Mouse (Mus musculus) limb, embryonic 14.5 days (tissue): ENCODE results near the gene Psmd11. TPM values are rescaled to one million over a fixed set of nuclear protein-coding genes. Genes with fewer than 3 reads are reported as not detected.
"Not testable (repeated sequence)": the region's sequence is repeated elsewhere in the genome, so short reads cannot be mapped to it uniquely, and the experiment has no call there.

Experiments
- ATAC-seq: fragments of 200-750 bp; cut with Nextera tagmentation; 2 replicates; pipeline ENCODE4 v1.8.0; 2017; ENCODE audit warnings: low read depth, moderate number of reproducible peaks, moderate TSS enrichment; ENCODE audit not compliant: low FRiP score
- DNase-seq: peaks from one replicate; pipeline ENCODE4 v3.0.0-alpha.2; 2015; ENCODE audit warnings: low spot score
- H3K27ac ChIP-seq: fragments of 300-500 bp; sonication (generic); replicated peaks from 2 replicates; pipeline ENCODE4 v1.5.1; 2014; ENCODE audit warnings: low read depth, mild to moderate bottlenecking, low read length, moderate library complexity, mixed read lengths
- H3K27me3 ChIP-seq: fragments of 300-500 bp; sonication (generic); 2 replicates; pipeline ENCODE4 v1.6.1; 2014; ENCODE audit warnings: low read length, mixed read lengths; ENCODE audit not compliant: control insufficient read depth, insufficient read depth
- H3K36me3 ChIP-seq: fragments of 300-500 bp; sonication (generic); 2 replicates; pipeline ENCODE4 v1.6.1; 2014; ENCODE audit warnings: mild to moderate bottlenecking, low read length, moderate library complexity, mixed read lengths; ENCODE audit not compliant: control insufficient read depth, insufficient read depth
- H3K4me1 ChIP-seq: fragments of 300-500 bp; sonication (generic); 2 replicates; pipeline ENCODE4 v1.6.1; 2014; ENCODE audit warnings: antibody characterized with exemption, low read length, mixed read lengths; ENCODE audit not compliant: control insufficient read depth, insufficient read depth
- H3K4me2 ChIP-seq: fragments of 300-500 bp; sonication (generic); replicated peaks from 2 replicates; pipeline ENCODE4 v1.6.1; 2014; ENCODE audit warnings: low read depth, mild to moderate bottlenecking, low read length, moderate library complexity; ENCODE audit not compliant: severe bottlenecking
- H3K4me3 ChIP-seq: fragments of 300-500 bp; sonication (generic); replicated peaks from 2 replicates; pipeline ENCODE4 v1.5.1; 2014; ENCODE audit warnings: low read length
- H3K9ac ChIP-seq: fragments of 300-500 bp; sonication (generic); 2 replicates; pipeline ENCODE4 v1.6.1; 2014; ENCODE audit warnings: mild to moderate bottlenecking, low read depth, low read length, moderate library complexity; ENCODE audit not compliant: severe bottlenecking
- H3K9me3 ChIP-seq: fragments of 300-500 bp; sonication (generic); 2 replicates; pipeline ENCODE4 v1.6.1; 2016; ENCODE audit warnings: low read length; ENCODE audit not compliant: control insufficient read depth
- POLR2A ChIP-seq: fragments of 200-500 bp; IDR thresholded peaks from 2 replicates; pipeline ENCODE4 v1.8.0; 2012; ENCODE audit warnings: inconsistent platforms, mild to moderate bottlenecking, moderate library complexity, borderline replicate concordance; ENCODE audit not compliant: insufficient read depth, insufficient read length; ENCODE audit errors: extremely low read depth
- WGBS: fragments of 180-500 bp; shearing (Covaris S2); extraction: QIAGEN DNeasy Blood & Tissue Kit; methylation state at CpG from one replicate; pipeline ENCODE4 v1.1.7; 2014; 5-methylcytosine and 5-hydroxymethylcytosine counted together
- polyA plus RNA-seq, 2 experiments: library from polyadenylated mRNA; depleted of rRNA in 1 of 2; stranded (reverse) in 1 of 2; unstranded in 1 of 2; fragments of >200 nt; fragmentation: Nextera tagmentation in 1 of 2; extraction: Ambion mirVana in 1 of 2; gene quantifications; 2 replicates each; pipeline versions ENCODE4 v1.2.1 to v1.2.3; 2012 to 2014

The Psmd11 gene
- polyA plus RNA-seq (2012; rRNA removed) = 86.9 and 87.4 TPM in 2 replicates
- 261 and 264 TPM in 2 replicates for polyA plus RNA-seq (2014; fragmentation: Nextera tagmentation; extraction: Ambion mirVana)

DNA sequence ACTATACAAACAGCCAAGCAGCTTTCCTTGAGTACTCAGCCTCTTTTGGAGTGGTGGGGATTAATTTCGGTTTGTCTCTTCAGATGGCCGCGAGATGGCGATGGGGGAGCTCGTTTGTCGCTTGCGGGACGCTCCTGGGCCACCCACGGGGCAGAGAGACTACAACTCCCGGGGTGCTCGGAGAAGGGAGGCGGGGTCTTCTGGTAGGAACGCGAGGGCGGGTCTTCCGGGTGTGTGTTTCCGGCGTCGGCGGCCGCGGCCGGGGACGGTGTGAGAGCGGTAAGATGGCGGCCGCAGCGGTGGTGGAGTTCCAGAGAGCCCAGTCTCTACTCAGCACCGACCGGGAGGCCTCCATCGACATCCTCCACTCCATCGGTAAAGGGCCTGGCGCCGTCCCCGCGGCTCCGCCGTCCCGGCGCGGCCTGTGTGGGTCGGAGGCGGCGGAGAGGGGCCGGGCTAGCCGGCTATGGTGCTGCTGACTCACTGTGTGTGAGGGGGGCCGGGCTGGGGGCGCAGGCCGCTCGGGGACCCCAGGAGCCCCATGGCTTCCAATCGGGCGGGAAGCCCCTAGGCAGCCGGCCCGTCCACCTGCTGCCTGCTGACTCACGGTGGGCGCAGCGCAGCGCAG, at the start of gene Psmd11:
Psmd11 (plus strand) TSS at position 235 of the 628 bp plus-strand sequence.
- H3K9ac ChIP-seq = peak within 1 kb of the TSS; percentile 88
- peaks cover 4% of the 10 kb centered on the region for H3K4me1 ChIP-seq
- H3K27ac ChIP-seq = peak within 1 kb of the TSS; percentile 85
- H3K9me3 ChIP-seq = no peaks in the 10 kb centered on the region
- H3K27me3 ChIP-seq = no peaks in the 10 kb centered on the region
- WGBS = 3% methylated on average over 39 of the region's 58 CpGs
- H3K4me2 ChIP-seq = peak within 1 kb of the TSS; percentile 80
- DNase-seq = peak; percentile 96
- peak; percentile 99 for ATAC-seq
- no peak; the same call in 1 of the 2 replicates for TF ChIP-seq POLR2A
- H3K4me3 ChIP-seq = peak within 1 kb of the TSS; percentile 81
- H3K36me3 ChIP-seq = peaks cover 17% of the 10 kb centered on the region

DNA sequence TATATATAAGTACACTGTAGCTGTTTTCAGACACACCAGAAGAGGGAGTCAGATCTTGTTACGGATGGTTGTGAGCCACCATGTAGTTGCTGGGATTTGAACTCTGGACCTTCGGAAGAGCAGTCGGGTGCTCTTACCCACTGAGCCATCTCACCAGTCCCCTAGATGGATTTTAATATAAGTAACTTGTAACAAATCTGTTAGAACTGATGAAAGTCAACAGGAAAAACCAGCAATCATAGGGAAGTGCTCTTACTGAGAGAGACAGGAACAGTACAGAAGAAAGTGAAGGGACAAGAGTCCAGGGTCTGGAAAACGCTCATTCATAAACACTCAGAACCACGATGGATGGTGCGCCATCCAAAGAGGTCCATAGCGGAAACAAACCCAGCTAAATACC, 49.2 kb upstream of the Psmd11 start:
- not testable (repeated sequence) for H3K4me2 ChIP-seq, DNase-seq, H3K4me3 ChIP-seq, H3K4me1 ChIP-seq, H3K9ac ChIP-seq, ATAC-seq, H3K9me3 ChIP-seq, H3K36me3 ChIP-seq, H3K27ac ChIP-seq, H3K27me3 ChIP-seq
- WGBS = 94% methylated on average over 7 of the region's 7 CpGs

DNA sequence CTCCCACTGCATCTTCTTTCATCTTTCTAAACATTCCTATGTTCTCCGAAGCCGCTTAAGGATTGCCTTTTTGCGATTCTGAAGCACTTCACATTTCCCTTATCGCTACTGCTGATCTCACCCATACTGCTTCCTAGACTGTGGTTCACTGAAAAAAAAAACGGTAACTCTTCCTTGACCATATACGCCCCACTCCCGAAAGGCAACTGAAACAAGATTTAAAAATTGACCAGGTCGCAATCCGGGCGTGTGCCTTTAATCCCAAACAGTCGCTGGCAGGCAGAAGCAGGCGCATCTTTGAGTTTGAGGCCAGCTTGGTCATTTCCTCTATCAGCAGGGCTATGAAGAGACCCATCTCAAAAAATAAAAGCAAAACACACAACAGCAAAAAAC, 45.8 kb upstream of the Psmd11 start:
- H3K4me2 ChIP-seq = peak overlapping the region; percentile 74
- TF ChIP-seq POLR2A = no peak
- ATAC-seq (peak; percentile 15), DNase-seq (no peak)
- peak overlapping the region; percentile 73 for H3K4me3 ChIP-seq
- H3K9ac ChIP-seq = peak overlapping the region; percentile 96
- no peaks in the 10 kb centered on the region for H3K9me3 ChIP-seq
- no peaks in the 10 kb centered on the region for H3K27me3 ChIP-seq
- H3K4me1 ChIP-seq = peaks cover 18% of the 10 kb centered on the region
- 6% methylated on average over 12 of the region's 12 CpGs for WGBS
- H3K36me3 ChIP-seq = peaks cover 16% of the 10 kb centered on the region
- peak overlapping the region; percentile 87 for H3K27ac ChIP-seq

DNA sequence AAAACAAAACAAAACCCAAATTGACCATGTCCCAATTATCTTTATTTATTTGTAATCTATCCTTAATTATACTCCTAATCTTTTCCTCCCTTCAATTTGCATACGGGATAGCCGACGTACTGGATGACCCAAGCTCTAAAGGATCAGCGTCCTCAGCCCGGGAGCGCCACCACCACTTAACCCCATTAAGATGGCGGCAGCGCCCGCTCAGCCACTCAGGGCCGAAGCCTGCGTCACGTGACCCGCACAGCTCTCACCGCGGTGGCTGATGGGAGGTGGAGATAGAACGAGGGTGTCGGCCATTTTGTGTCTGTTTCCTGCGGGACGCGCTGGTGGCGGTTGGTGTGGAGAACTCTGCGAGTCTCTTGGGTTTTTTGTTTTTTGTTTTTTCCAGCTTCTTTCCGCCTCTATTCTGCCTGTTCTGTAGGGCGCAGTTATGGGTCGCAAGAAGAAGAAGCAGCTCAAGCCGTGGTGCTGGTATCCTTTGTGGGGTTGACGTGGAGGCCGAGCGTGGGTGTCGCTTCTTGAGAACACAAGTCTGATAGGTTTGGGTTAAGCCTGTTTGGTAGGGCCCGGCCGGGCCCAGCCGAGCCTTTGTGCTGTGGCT, 45.3 kb upstream of the Psmd11 start, which contains the start of gene Zfp207:
Zfp207 (plus strand) TSS at position 261 of the 607 bp plus-strand sequence.
- TF ChIP-seq POLR2A = peak; percentile 99; the same call in 1 of the 2 replicates
- Histone ChIP-seq H3K36me3 (peaks cover 21% of the 10 kb centered on the region), H3K27ac (peak within 1 kb of the TSS; percentile 87), H3K4me2 (peak within 1 kb of the TSS; percentile 74), H3K27me3 (no peaks in the 10 kb centered on the region), H3K4me3 (peak within 1 kb of the TSS; percentile 73), H3K9ac (peak within 1 kb of the TSS; percentile 96), H3K4me1 (peaks cover 18% of the 10 kb centered on the region), H3K9me3 (no peaks in the 10 kb centered on the region)
- DNase-seq (peak; percentile 98), ATAC-seq (peak; percentile 97)
- WGBS = under 1% methylated on average over 33 of the region's 33 CpGs

DNA sequence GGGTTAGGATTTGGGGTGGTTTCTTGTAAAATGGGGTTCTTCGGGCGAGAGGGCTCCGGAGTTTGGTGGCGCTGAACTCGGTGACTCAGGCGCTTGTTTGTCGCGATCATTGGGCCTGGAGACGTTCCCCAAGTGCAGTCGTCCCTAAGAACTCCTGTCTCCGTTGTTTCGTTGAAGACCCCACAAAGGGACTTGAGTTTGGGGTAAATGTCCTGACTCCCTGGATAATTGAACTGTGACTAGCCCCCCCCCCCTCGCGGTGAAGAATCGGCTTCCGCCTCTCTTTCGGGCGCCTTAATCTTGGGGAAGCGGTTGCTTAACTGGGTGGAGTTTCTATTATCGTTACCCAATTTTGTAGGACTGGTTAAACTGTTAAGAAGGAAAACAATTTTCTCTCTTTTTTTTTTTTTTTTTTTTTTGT, 44.8 kb upstream of the Psmd11 start:
- no peak for TF ChIP-seq POLR2A
- Histone ChIP-seq H3K9me3 (no peaks in the 10 kb centered on the region), H3K27ac (peak overlapping the region; percentile 87), H3K9ac (peak overlapping the region; percentile 96), H3K4me2 (peak overlapping the region; percentile 58; the same call in 1 of the 2 replicates), H3K4me1 (peaks cover 18% of the 10 kb centered on the region), H3K36me3 (peaks cover 26% of the 10 kb centered on the region), H3K27me3 (no peaks in the 10 kb centered on the region), H3K4me3 (peak overlapping the region; percentile 73)
- no peak for ATAC-seq
- DNase-seq = no peak
- WGBS = 0% methylated on average over 20 of the region's 20 CpGs
